Mouse (Mus musculus) telencephalon, adult 2 months (tissue): ENCODE results near the gene Slc5a3.
"Not testable (repeated sequence)": the region's sequence is repeated elsewhere in the genome, so short reads cannot be mapped to it uniquely, and the experiment has no call there.

ENCODE experiments used
- DNase-seq: peaks from one replicate; pipeline ENCODE4 v3.0.0-alpha.2; 2011; ENCODE audit warnings: low read depth, low spot score

The Slc5a3 gene

GRCm38 (mm10) chr16:92062832-92063231, 4.7 kb downstream of the Slc5a3 start:
- DNase-seq: no peak

- no peak for DNase-seq
These were observed 6.7 kb downstream of the Slc5a3 start for GRCm38 (mm10) chr16:92064801-92065200.

GRCm38 (mm10) chr16:92070338-92070737, 12.2 kb downstream of the Slc5a3 start:
- no peak for DNase-seq

GRCm38 (mm10) chr16:92076797-92077196, 18.7 kb downstream of the Slc5a3 start:
- DNase-seq: no peak

GRCm38 (mm10) chr16:92083771-92084453, 25.8 kb downstream of the Slc5a3 start:
- no peak for DNase-seq

GRCm38 (mm10) chr16:92089225-92089624, 31.1 kb downstream of the Slc5a3 start:
- DNase-seq: no peak

- DNase-seq: no peak
These were observed 33.8 kb downstream of the Slc5a3 start for GRCm38 (mm10) chr16:92091876-92092275.

GRCm38 (mm10) chr16:92098351-92099051, 40.4 kb downstream of the Slc5a3 start:
- DNase-seq: no peak

- DNase-seq: no peak
These were observed 41.5 kb downstream of the Slc5a3 start for GRCm38 (mm10) chr16:92099598-92099997.

GRCm38 (mm10) chr16:92100111-92100510, 42.0 kb downstream of the Slc5a3 start:
- peak; percentile 69 for DNase-seq

- no peak for DNase-seq
These were observed 44.0 kb downstream of the Slc5a3 start for GRCm38 (mm10) chr16:92102115-92102514.

GRCm38 (mm10) chr16:92102931-92103330, 44.8 kb downstream of the Slc5a3 start:
- DNase-seq: not testable (repeated sequence)

GRCm38 (mm10) chr16:92103572-92104331, 45.6 kb downstream of the Slc5a3 start:
- DNase-seq: no peak

- no peak for DNase-seq
These were observed 46.1 kb downstream of the Slc5a3 start for GRCm38 (mm10) chr16:92104332-92104590.

GRCm38 (mm10) chr16:92104951-92105350, 46.8 kb downstream of the Slc5a3 start:
- DNase-seq: no peak

- DNase-seq: no peak
These were observed 47.5 kb downstream of the Slc5a3 start for GRCm38 (mm10) chr16:92105631-92106030.

- DNase-seq: no peak
These were observed 49.2 kb downstream of the Slc5a3 start for GRCm38 (mm10) chr16:92107346-92107745.

GRCm38 (mm10) chr16:92114706-92115241, 56.7 kb downstream of the Slc5a3 start:
- DNase-seq: no peak

- peak; percentile 67 for DNase-seq
These were observed 57.7 kb downstream of the Slc5a3 start for GRCm38 (mm10) chr16:92115611-92116421.

- no peak for DNase-seq
These were observed 59.5 kb downstream of the Slc5a3 start for GRCm38 (mm10) chr16:92117337-92118209.
